Comparison of ENCODE assay signal across 29 mouse cellular contexts in the genomic region with DNA sequence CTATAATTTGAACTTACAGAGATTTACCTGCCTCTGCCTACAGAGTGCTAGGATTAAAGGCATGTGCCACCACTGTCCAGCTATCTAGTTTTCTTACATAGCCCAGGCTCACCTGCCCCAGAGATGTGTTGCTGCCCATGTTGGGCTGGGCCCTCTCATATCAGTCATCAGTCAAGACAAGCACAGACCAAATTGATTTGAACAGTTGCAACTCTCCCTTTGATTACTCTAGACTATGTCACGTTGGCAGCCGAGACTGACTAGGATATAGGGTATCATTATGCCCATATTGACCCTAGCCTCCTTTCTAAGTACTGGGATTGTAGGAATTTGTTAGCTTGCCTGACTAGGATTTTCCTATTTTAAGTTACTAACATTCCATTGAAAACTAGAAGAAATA.
"Had no signal": no experiment of that assay in that cellular context is flagged by ENCODE, and none has a peak within 500 bp of the region (broad histone marks: within the 10 kb centered on the region; RNA-seq: fewer than 3 reads in every experiment).

No protein-coding gene starts in this region.

- H3K9me3 ChIP-seq: limb, embryonic 10.5 days; limb, embryonic 12.5 days; limb, embryonic 13.5 days; limb, embryonic 15.5 days; liver, embryonic 12.5 days; liver, embryonic 13.5 days; liver, embryonic 15.5 days; lung, embryonic 15.5 days; midbrain, embryonic 12.5 days; midbrain, embryonic 13.5 days; midbrain, embryonic 15.5 days; neural tube, embryonic 12.5 days; neural tube, embryonic 13.5 days had no signal

- H3K27ac ChIP-seq: left cerebral cortex, adult 2 months; limb, embryonic 10.5 days; limb, embryonic 12.5 days; limb, embryonic 13.5 days; limb, embryonic 15.5 days; liver, embryonic 12.5 days; liver, embryonic 13.5 days; liver, embryonic 14.5 days; liver, embryonic 15.5 days; lung, embryonic 15.5 days; macrophage; midbrain, embryonic 12.5 days; midbrain, embryonic 13.5 days; midbrain, embryonic 15.5 days; neural tube, embryonic 12.5 days; neural tube, embryonic 13.5 days had no signal

- DNase-seq: left cerebral cortex, postnatal 4 days; liver, embryonic 13.5 days; lung, adult 18-20 months; lung, adult 2 months; lung, embryonic 14.5 days; lung, postnatal 10 days; lung, postnatal 14 days; lung, postnatal 36 days; lung, postnatal 4 days; midbrain, embryonic 14.5 days had no signal

- H3K27me3 ChIP-seq: limb, embryonic 12.5 days; limb, embryonic 13.5 days; limb, embryonic 15.5 days; liver, embryonic 12.5 days; liver, embryonic 13.5 days; liver, embryonic 15.5 days; lung, embryonic 15.5 days; midbrain, embryonic 12.5 days; midbrain, embryonic 13.5 days; midbrain, embryonic 15.5 days; neural tube, embryonic 12.5 days; neural tube, embryonic 13.5 days had no signal

- H3K4me3 ChIP-seq: left cerebral cortex, adult 2 months; limb, embryonic 10.5 days; limb, embryonic 12.5 days; limb, embryonic 13.5 days; limb, embryonic 15.5 days; liver, embryonic 12.5 days; liver, embryonic 13.5 days; liver, embryonic 15.5 days; lung, embryonic 15.5 days; midbrain, embryonic 12.5 days; midbrain, embryonic 13.5 days; midbrain, embryonic 15.5 days; myocyte; neural tube, embryonic 12.5 days; neural tube, embryonic 13.5 days had no signal

- H3K9ac ChIP-seq: limb, embryonic 12.5 days; limb, embryonic 13.5 days; limb, embryonic 15.5 days; liver, embryonic 12.5 days; liver, embryonic 13.5 days; liver, embryonic 14.5 days; liver, embryonic 15.5 days; lung, embryonic 14.5 days; lung, embryonic 15.5 days; midbrain, embryonic 12.5 days; midbrain, embryonic 13.5 days; midbrain, embryonic 15.5 days; neural tube, embryonic 12.5 days; neural tube, embryonic 13.5 days had no signal

- H3K4me2 ChIP-seq: limb, embryonic 12.5 days; limb, embryonic 13.5 days; limb, embryonic 15.5 days; liver, embryonic 11.5 days; liver, embryonic 12.5 days; liver, embryonic 13.5 days; liver, embryonic 15.5 days; lung, embryonic 14.5 days; lung, embryonic 15.5 days; midbrain, embryonic 12.5 days; midbrain, embryonic 13.5 days; midbrain, embryonic 15.5 days; neural tube, embryonic 12.5 days; neural tube, embryonic 13.5 days had no signal

- ATAC-seq: liver, embryonic 12.5 days; lung, postnatal 0 days; midbrain, embryonic 13.5 days; midbrain, embryonic 15.5 days; midbrain, embryonic 16.5 days had no signal

- H3K4me1 ChIP-seq: limb, embryonic 10.5 days; lung, embryonic 15.5 days; neural tube, embryonic 12.5 days had no signal
